Comparison of ENCODE assay signal across 9 mouse cellular contexts in genomic region chr2:181134591-181135445, GRCm38 (mm10). TPM values are rescaled to one million over a fixed set of nuclear protein-coding genes. Genes with fewer than 3 reads are reported as not detected.
A peak's percentile ranks its signal among the peaks of the same experiment; 100 is the strongest.
DNase-seq lines count a peak whose midpoint lies in the region; ATAC-seq lines count a peak whose summit lies in the region.
"Had no signal": no experiment of that assay in that cellular context is flagged by ENCODE, and none has a peak within 500 bp of the region (broad histone marks: within the 10 kb centered on the region; RNA-seq: fewer than 3 reads in every experiment).

Kcnq2 (minus strand) TSS chr2:181135300.

- no peak for ATAC-seq in heart, embryonic 14.5 days (ENCODE audit: insufficient number of reproducible peaks, insufficient read depth, low FRiP score, low read depth)
- ATAC-seq in forebrain, embryonic 11.5 days (replicated peaks; ENCODE audit: low FRiP score), result peak; percentile 57
- no peak for ATAC-seq in stomach, embryonic 14.5 days (ENCODE audit: insufficient number of reproducible peaks, insufficient read depth, low FRiP score, low read depth)

- DNase-seq in heart, adult 9 months (ENCODE audit: low spot score in 2 of 2), result no peak
- peak; percentile 66 for DNase-seq in ZHBTc4 (ENCODE audit: low read depth, low spot score)
- DNase-seq in forebrain, embryonic 11.5 days (ENCODE audit: low spot score), result peak; percentile 73
- DNase-seq in limb, embryonic 10.5 days (ENCODE audit: low spot score), result peak; percentile 50
- DNase-seq in gastrocnemius, postnatal 25 days, result no peak
- no peak for DNase-seq in gastrocnemius, postnatal 10 days

- no peaks in the 10 kb centered on the region for H3K9me3 ChIP-seq in heart, embryonic 14.5 days (ENCODE audit: control insufficient read depth, low read length)
- no peaks in the 10 kb centered on the region for H3K9me3 ChIP-seq in forebrain, embryonic 11.5 days (ENCODE audit: control insufficient read depth, low read length)
- H3K9me3 ChIP-seq in limb, embryonic 10.5 days (replicated peaks), result no peaks in the 10 kb centered on the region
- H3K9me3 ChIP-seq in stomach, embryonic 14.5 days (ENCODE audit: control insufficient read depth, low read depth, low read length), result no peaks in the 10 kb centered on the region

- H3K36me3 ChIP-seq in heart, embryonic 14.5 days (ENCODE audit: control insufficient read depth, insufficient read depth, low read length), result no peaks in the 10 kb centered on the region
- no peaks in the 10 kb centered on the region for H3K36me3 ChIP-seq in forebrain, embryonic 11.5 days (ENCODE audit: control insufficient read depth, insufficient read depth, low read length)
- H3K36me3 ChIP-seq in limb, embryonic 10.5 days, result no peaks in the 10 kb centered on the region
- no peaks in the 10 kb centered on the region for H3K36me3 ChIP-seq in stomach, embryonic 14.5 days (ENCODE audit: control insufficient read depth, insufficient read depth, low read length)

- peak within 1 kb of the TSS; percentile 68 for H3K4me2 ChIP-seq in heart, embryonic 14.5 days (ENCODE audit: low read length)
- peak within 1 kb of the TSS; percentile 92 for H3K4me2 ChIP-seq in forebrain, embryonic 11.5 days (ENCODE audit: low read depth, low read length, severe bottlenecking)
- H3K4me2 ChIP-seq in stomach, embryonic 14.5 days (replicated peaks; ENCODE audit: low read depth, low read length), result peak within 1 kb of the TSS; percentile 92

- no peak within 1 kb of the TSS for H3K9ac ChIP-seq in heart, embryonic 14.5 days (ENCODE audit: low read length)
- peak within 1 kb of the TSS; percentile 54 for H3K9ac ChIP-seq in forebrain, embryonic 11.5 days (ENCODE audit: low read length)
- no peak within 1 kb of the TSS for H3K9ac ChIP-seq in stomach, embryonic 14.5 days (replicated peaks; ENCODE audit: low read depth, low read length)

- H3K27ac ChIP-seq in heart, embryonic 14.5 days (replicated peaks in 1 of 2; ENCODE audit: control insufficient read depth in 1 of 2, insufficient read depth in 1 of 2, low read depth in 2 of 2, low read length in 2 of 2), result no peak within 1 kb of the TSS
- peak within 1 kb of the TSS; percentile 37 for H3K27ac ChIP-seq in forebrain, embryonic 11.5 days (ENCODE audit: low read depth, low read length)
- H3K27ac ChIP-seq in limb, embryonic 10.5 days, result no peak within 1 kb of the TSS; the same call in 1 of the 2 replicates
- H3K27ac ChIP-seq in stomach, embryonic 14.5 days (ENCODE audit: low read length), result no peak within 1 kb of the TSS

- H3K4me3 ChIP-seq in heart, embryonic 14.5 days (ENCODE audit: control insufficient read depth in 1 of 2, insufficient read depth in 1 of 2, low read depth in 1 of 2, low read length in 2 of 2), result peak within 1 kb of the TSS; percentile 28 to 44
- peak within 1 kb of the TSS; percentile 65 for H3K4me3 ChIP-seq in forebrain, embryonic 11.5 days (ENCODE audit: low read depth, low read length)
- H3K4me3 ChIP-seq in limb, embryonic 10.5 days, result peak within 1 kb of the TSS; percentile 61
- H3K4me3 ChIP-seq in stomach, embryonic 14.5 days (ENCODE audit: low read depth, low read length), result peak within 1 kb of the TSS; percentile 41

- H3K4me1 ChIP-seq in heart, embryonic 14.5 days (ENCODE audit: control insufficient read depth in 2 of 2, insufficient read depth in 2 of 2, low read length in 2 of 2), result peaks cover 0 to 8% of the 10 kb centered on the region in 2 experiments; a peak in 3 of 4 replicates
- H3K4me1 ChIP-seq in forebrain, embryonic 11.5 days (replicated peaks; ENCODE audit: control insufficient read depth, insufficient read depth, low read length), result peaks cover 3% of the 10 kb centered on the region; the same call in 1 of the 2 replicates
- peaks cover 15% of the 10 kb centered on the region for H3K4me1 ChIP-seq in limb, embryonic 10.5 days
- H3K4me1 ChIP-seq in stomach, embryonic 14.5 days (ENCODE audit: control insufficient read depth, insufficient read depth, low read length), result no peaks in the 10 kb centered on the region

- peaks cover 73% of the 10 kb centered on the region for H3K27me3 ChIP-seq in heart, embryonic 14.5 days (ENCODE audit: control insufficient read depth, insufficient read depth, low read length)
- peaks cover 28% of the 10 kb centered on the region for H3K27me3 ChIP-seq in forebrain, embryonic 11.5 days (ENCODE audit: control insufficient read depth, insufficient read depth, low read length)
- H3K27me3 ChIP-seq in limb, embryonic 10.5 days (ENCODE audit: low read depth, poor library complexity, severe bottlenecking), result peaks cover 70% of the 10 kb centered on the region
- peaks cover 43% of the 10 kb centered on the region for H3K27me3 ChIP-seq in stomach, embryonic 14.5 days (ENCODE audit: control insufficient read depth, insufficient read depth, low read length)

- WGBS in heart, embryonic 14.5 days, result under 1% methylated on average over 100 of the region's 104 CpGs
- under 1% methylated on average over 92 of the region's 104 CpGs for WGBS in forebrain, embryonic 11.5 days
- WGBS in limb, embryonic 10.5 days, result under 1% methylated on average over 104 of the region's 104 CpGs
- WGBS in stomach, embryonic 14.5 days, result under 1% methylated on average over 104 of the region's 104 CpGs

RNA-seq across cellular contexts. Expression of gene Kcnq2, which starts in this region (rescaled TPM):
- polyA plus RNA-seq in heart, embryonic 14.5 days (2014; fragmentation: Nextera tagmentation; extraction: Ambion mirVana), result 0.11 TPM in 1 of 2 replicates, not detected in the other
- polyA plus RNA-seq in forebrain, embryonic 11.5 days (2014; fragmentation: Nextera tagmentation; extraction: Ambion mirVana), result 13.6 and 13.9 TPM in 2 replicates
- 0.10 and 0.20 TPM in 2 replicates for polyA plus RNA-seq in limb, embryonic 10.5 days (2016; fragmentation: Nextera tagmentation; extraction: Ambion mirVana)
- polyA plus RNA-seq in stomach, embryonic 14.5 days (2014; fragmentation: Nextera tagmentation; extraction: Ambion mirVana), result 3.0 TPM in 2 replicates
- not detected for total RNA-seq in gastrocnemius, postnatal 25 days (2021)
- total RNA-seq in gastrocnemius, postnatal 10 days (2021), result under 1 TPM; 0.23 to 0.47 TPM
- total RNA-seq: hematopoietic stem cell, adult 5-6 weeks had no signal

Comparison
In these comparisons a context has a peak if more than half of its experiments do, and no peak if none do; other contexts are left out.
1. Peak in DNase-seq and H3K4me3 ChIP-seq in limb, embryonic 10.5 days; RNA of the gene not detected or under 1 TPM.
2. DNase-seq: peak in ZHBTc4 (single experiment) and forebrain, embryonic 11.5 days (single experiment); none in heart, adult 9 months (0 of 2), gastrocnemius, postnatal 25 days (single experiment) and gastrocnemius, postnatal 10 days (single experiment).
3. Peak in every context shown above with its lines, with median percentiles within 50 percentile points of each other: H3K4me2 ChIP-seq and H3K4me3 ChIP-seq.